Mouse (Mus musculus) right cerebral cortex, postnatal 14 days (tissue): ENCODE measurements at regions not wholly inside any gene's neighbourhood (a gene's known extent, or its start where the extent isn't known, plus 50 kb on each side); places are given as distances from the start of the nearest gene placed in this dataset.

Experiments used
- DNase-seq: peaks from one replicate; pipeline ENCODE4 v3.0.0; 2022

- no peak for DNase-seq
Observed at GRCm38 (mm10) chr14:25385644-25386043, 73.3 kb upstream of the Zmiz1 start.

DNA sequence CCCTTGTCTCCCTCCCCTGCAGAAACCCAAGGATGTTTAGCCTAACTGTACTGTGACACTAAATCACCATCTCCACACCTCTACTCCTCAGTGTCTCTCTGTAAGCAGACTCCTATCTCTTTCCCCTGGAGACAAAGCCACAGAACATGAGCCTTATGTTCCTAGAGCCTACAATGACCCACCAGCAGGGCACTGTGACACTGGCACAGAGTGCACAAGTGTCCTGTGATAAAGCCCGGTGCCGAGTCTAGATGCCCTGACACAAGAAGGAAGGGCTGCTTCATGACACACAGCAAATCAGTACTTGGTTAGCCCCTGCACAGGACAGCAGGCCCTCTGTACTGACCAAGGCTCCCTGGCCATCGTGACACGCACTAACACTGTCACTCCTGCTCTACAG lies 71.2 kb upstream of the Zmiz1 start:
- DNase-seq, result no peak

GRCm38 (mm10) chr14:25389314-25389713 lies 69.7 kb upstream of the Zmiz1 start:
- no peak for DNase-seq

- no peak for DNase-seq
Observed at GRCm38 (mm10) chr14:25392412-25392811, 66.6 kb upstream of the Zmiz1 start.

- no peak for DNase-seq
Observed at GRCm38 (mm10) chr14:25392940-25393339, 66.0 kb upstream of the Zmiz1 start.

DNA sequence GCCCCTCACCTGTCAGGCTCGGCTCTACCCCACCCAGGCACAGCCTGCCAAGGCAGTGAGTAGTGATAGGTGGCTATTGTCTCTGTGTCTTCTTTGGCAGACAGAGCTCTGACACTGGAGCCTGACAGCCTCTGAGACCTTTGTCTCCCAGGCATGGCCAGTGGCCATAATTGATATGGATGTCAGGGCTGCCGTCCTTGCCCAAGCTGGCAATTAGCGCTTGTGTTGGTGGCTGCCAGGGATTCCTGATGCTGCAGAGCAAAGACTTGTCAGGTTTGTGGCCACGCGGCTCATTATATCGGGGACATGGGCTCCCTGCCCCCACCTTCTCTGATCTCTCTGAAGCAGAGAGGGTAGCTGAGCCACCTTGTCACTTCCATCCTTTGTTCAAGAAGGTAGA lies 64.1 kb upstream of the Zmiz1 start:
- no peak for DNase-seq

DNA sequence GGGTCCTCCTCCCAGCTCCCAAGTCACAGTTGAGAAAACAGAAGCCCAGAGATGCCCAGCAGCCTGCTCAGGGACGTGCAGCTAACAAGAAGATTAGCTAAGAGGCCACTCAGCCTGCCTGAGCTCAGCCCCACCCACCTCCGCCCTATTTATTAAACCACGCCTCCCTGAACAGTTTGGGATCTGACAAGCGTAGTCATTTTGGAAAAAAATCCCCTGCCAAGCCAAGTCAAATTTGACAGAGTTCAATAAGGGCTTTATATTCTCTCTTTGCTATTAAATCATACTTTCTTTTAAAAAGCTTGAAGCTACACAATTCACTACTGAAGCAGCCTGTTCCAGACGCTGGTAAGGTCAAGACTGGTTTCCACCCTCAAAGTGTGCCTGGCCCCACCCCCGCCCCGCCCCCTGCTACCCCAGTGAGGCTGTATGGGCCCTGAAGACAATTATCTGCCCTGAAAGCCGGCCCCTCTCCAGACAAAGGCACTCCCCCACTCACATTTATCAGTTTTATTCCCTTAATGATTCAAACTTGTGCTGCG lies 61.9 kb upstream of the Zmiz1 start:
- DNase-seq, result no peak

DNA sequence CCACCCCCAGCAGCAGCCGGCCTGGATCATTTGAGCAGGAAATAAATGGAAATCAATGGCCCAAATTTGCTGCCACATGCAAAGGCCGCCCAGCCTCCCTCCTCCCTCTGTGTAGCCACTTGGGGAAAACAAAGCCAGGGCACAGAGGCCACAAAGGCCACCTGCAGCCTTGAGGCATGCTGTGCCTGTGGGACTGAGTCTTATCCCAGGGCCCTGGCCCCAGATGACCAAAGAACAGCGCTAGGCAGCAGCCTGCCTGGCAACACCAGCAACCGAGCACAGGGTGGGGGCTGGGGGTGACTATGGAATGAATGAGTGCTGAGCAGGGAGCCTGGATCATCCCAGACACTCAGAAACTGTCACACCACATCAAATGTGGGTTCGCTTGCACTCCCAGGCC lies 61.2 kb upstream of the Zmiz1 start:
- DNase-seq, result no peak

GRCm38 (mm10) chr14:25398745-25399144 lies 60.2 kb upstream of the Zmiz1 start:
- no peak for DNase-seq

GRCm38 (mm10) chr14:25399286-25399685 lies 59.7 kb upstream of the Zmiz1 start:
- DNase-seq, result no peak

GRCm38 (mm10) chr14:25401104-25401963 lies 57.7 kb upstream of the Zmiz1 start:
- no peak for DNase-seq

DNA sequence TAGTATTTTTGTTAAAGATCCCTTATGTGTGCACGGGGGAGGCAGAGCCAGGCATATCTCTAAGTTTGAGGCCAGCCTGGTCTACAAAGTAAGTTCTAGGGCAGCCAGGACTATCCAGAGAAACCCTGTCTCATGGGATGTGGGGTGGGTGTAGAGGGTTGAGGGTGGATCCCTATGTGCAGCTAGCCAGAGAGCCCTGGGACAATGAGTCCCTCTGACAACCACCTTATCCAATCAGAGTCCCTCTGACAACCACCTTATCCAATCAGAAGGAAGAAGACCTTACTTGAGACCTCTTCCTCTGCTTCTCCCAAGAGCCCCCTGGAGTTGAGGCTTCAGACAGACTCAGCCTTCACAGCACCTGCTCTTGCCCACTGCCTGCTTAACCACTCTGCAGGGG lies 56.6 kb upstream of the Zmiz1 start:
- no peak for DNase-seq

- DNase-seq, result no peak
Observed at GRCm38 (mm10) chr14:25405191-25405590, 53.8 kb upstream of the Zmiz1 start.

- DNase-seq, result no peak
Observed at GRCm38 (mm10) chr14:25406059-25406458, 52.9 kb upstream of the Zmiz1 start.

- no peak for DNase-seq
Observed at GRCm38 (mm10) chr14:25406613-25407012, 52.4 kb upstream of the Zmiz1 start.

DNA sequence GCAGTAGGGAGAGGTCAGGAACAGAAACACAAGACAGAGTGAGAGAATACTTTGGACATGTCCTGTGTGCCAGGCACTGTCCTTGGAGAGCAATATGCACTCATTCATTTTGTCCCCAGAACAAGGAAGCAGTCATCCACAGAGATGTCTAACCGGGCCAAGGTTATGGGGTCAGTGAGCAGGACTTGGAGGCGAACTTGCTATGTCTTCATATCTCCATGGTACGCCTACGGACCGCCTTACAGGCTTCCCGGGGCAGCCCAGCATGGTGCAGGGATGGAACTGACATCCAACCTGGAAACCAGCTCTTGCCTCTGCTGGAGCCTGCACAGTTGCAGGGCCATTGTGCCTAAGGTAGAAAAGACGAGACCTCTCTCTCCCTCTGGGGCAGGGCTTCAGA lies 51.9 kb upstream of the Zmiz1 start:
- no peak for DNase-seq
